Mouse (Mus musculus): ENCODE measurements around the gene Iscu.

GRCm38 (mm10) chr5:113772450-113772895 is at the start of gene Iscu, which contains the start of gene Sart3:
- TF ChIP-seq POLR2A (IDR thresholded peaks at IDR 0.05; ENCODE audit: borderline replicate concordance, extremely low read depth, low read depth, low read length), result peak; percentile 45; the same call in 1 of the 2 replicates
- TF ChIP-seq CTCF (IDR thresholded peaks at IDR 0.05; ENCODE audit: insufficient read depth, low read length), result no peak

Data from lung, adult 2 months (tissue).